Mouse (Mus musculus) brown adipose tissue, adult 24 weeks (tissue): ENCODE data around the gene Atp10b. TPM values are rescaled to one million over a fixed set of nuclear protein-coding genes. Genes with fewer than 3 reads are reported as not detected.

Experiments used
- H3K27ac ChIP-seq: fragments of 200-500 bp; replicated peaks from 2 replicates; pipeline ENCODE4 v1.5.1; 2012; ENCODE audit warnings: low read depth, mild to moderate bottlenecking, low read length
- H3K4me1 ChIP-seq: fragments of 200-500 bp; 2 replicates; pipeline ENCODE4 v1.6.1; 2012; ENCODE audit warnings: low read length, mixed read lengths; ENCODE audit not compliant: control insufficient read depth, insufficient read depth, insufficient read length
- H3K4me3 ChIP-seq: fragments of 200-500 bp; 2 replicates; pipeline ENCODE4 v1.5.1; 2012; ENCODE audit warnings: low read depth, mild to moderate bottlenecking, low read length, moderate library complexity; ENCODE audit not compliant: insufficient read depth
- polyA plus RNA-seq: library from polyadenylated mRNA; stranded (reverse); fragments of >200 nt; gene quantifications from 2 replicates; pipeline ENCODE4 v1.2.4, GENCODE M21; 2012; ENCODE audit not compliant: missing spikeins, insufficient read depth, insufficient read length

Atp10b gene
- polyA plus RNA-seq, 1 experiment: not detected

- Histone ChIP-seq H3K4me1 (no peaks in the 10 kb centered on the region), H3K4me3 (no peak overlapping the region), H3K27ac (no peak overlapping the region)
Measured at GRCm38 (mm10) chr11:43182401-43182800, 32.7 kb downstream of the Atp10b start.

- H3K4me3 ChIP-seq: no peak overlapping the region
- no peak overlapping the region for H3K27ac ChIP-seq
- H3K4me1 ChIP-seq: no peaks in the 10 kb centered on the region
Measured at GRCm38 (mm10) chr11:43182816-43183215, 33.1 kb downstream of the Atp10b start.

GRCm38 (mm10) chr11:43183457-43183856, 33.8 kb downstream of the Atp10b start:
- H3K4me1 ChIP-seq: no peaks in the 10 kb centered on the region
- no peak overlapping the region for H3K4me3 ChIP-seq
- H3K27ac ChIP-seq: no peak overlapping the region

GRCm38 (mm10) chr11:43186291-43186690, 36.6 kb downstream of the Atp10b start:
- Histone ChIP-seq H3K4me1 (no peaks in the 10 kb centered on the region), H3K27ac (no peak overlapping the region), H3K4me3 (no peak overlapping the region)

GRCm38 (mm10) chr11:43189817-43190593, 40.3 kb downstream of the Atp10b start:
- no peak overlapping the region for H3K27ac ChIP-seq
- H3K4me3 ChIP-seq: no peak overlapping the region
- no peaks in the 10 kb centered on the region for H3K4me1 ChIP-seq

GRCm38 (mm10) chr11:43198811-43199210, 49.1 kb downstream of the Atp10b start:
- Histone ChIP-seq H3K4me3 (no peak overlapping the region), H3K4me1 (no peaks in the 10 kb centered on the region), H3K27ac (no peak overlapping the region)

- H3K4me1 ChIP-seq: no peaks in the 10 kb centered on the region
- no peak overlapping the region for H3K27ac ChIP-seq
- no peak overlapping the region for H3K4me3 ChIP-seq
Measured at GRCm38 (mm10) chr11:43199358-43199757, 49.7 kb downstream of the Atp10b start.

- Histone ChIP-seq H3K27ac (no peak overlapping the region), H3K4me3 (no peak overlapping the region), H3K4me1 (no peaks in the 10 kb centered on the region)
Measured at GRCm38 (mm10) chr11:43200089-43200488, 50.4 kb downstream of the Atp10b start.

GRCm38 (mm10) chr11:43203580-43203979, 53.9 kb downstream of the Atp10b start:
- Histone ChIP-seq H3K27ac (no peak overlapping the region), H3K4me1 (no peaks in the 10 kb centered on the region), H3K4me3 (no peak overlapping the region)

- H3K27ac ChIP-seq: no peak overlapping the region
- H3K4me1 ChIP-seq: no peaks in the 10 kb centered on the region
- H3K4me3 ChIP-seq: no peak overlapping the region
Measured at GRCm38 (mm10) chr11:43213134-43213533, 63.5 kb downstream of the Atp10b start.

GRCm38 (mm10) chr11:43213740-43214139, 64.1 kb downstream of the Atp10b start:
- no peak overlapping the region for H3K27ac ChIP-seq
- no peaks in the 10 kb centered on the region for H3K4me1 ChIP-seq
- H3K4me3 ChIP-seq: no peak overlapping the region

- H3K4me3 ChIP-seq: no peak overlapping the region
- no peak overlapping the region for H3K27ac ChIP-seq
- no peaks in the 10 kb centered on the region for H3K4me1 ChIP-seq
Measured at GRCm38 (mm10) chr11:43217021-43217420, 67.3 kb downstream of the Atp10b start.

GRCm38 (mm10) chr11:43230231-43230630, 80.6 kb downstream of the Atp10b start:
- H3K27ac ChIP-seq: no peak overlapping the region
- H3K4me1 ChIP-seq: no peaks in the 10 kb centered on the region
- no peak overlapping the region for H3K4me3 ChIP-seq

- no peaks in the 10 kb centered on the region for H3K4me1 ChIP-seq
- no peak overlapping the region for H3K27ac ChIP-seq
- no peak overlapping the region for H3K4me3 ChIP-seq
Measured at GRCm38 (mm10) chr11:43232073-43232472, 82.4 kb downstream of the Atp10b start.

GRCm38 (mm10) chr11:43236360-43237039, 86.8 kb downstream of the Atp10b start:
- Histone ChIP-seq H3K4me1 (no peaks in the 10 kb centered on the region), H3K27ac (no peak overlapping the region), H3K4me3 (no peak overlapping the region)

- no peak overlapping the region for H3K4me3 ChIP-seq
- H3K27ac ChIP-seq: no peak overlapping the region
- H3K4me1 ChIP-seq: no peaks in the 10 kb centered on the region
Measured at GRCm38 (mm10) chr11:43239804-43240203, 90.1 kb downstream of the Atp10b start.
